Mouse (Mus musculus): ENCODE measurements around the gene Rbm42.

Rbm42 gene

DNA sequence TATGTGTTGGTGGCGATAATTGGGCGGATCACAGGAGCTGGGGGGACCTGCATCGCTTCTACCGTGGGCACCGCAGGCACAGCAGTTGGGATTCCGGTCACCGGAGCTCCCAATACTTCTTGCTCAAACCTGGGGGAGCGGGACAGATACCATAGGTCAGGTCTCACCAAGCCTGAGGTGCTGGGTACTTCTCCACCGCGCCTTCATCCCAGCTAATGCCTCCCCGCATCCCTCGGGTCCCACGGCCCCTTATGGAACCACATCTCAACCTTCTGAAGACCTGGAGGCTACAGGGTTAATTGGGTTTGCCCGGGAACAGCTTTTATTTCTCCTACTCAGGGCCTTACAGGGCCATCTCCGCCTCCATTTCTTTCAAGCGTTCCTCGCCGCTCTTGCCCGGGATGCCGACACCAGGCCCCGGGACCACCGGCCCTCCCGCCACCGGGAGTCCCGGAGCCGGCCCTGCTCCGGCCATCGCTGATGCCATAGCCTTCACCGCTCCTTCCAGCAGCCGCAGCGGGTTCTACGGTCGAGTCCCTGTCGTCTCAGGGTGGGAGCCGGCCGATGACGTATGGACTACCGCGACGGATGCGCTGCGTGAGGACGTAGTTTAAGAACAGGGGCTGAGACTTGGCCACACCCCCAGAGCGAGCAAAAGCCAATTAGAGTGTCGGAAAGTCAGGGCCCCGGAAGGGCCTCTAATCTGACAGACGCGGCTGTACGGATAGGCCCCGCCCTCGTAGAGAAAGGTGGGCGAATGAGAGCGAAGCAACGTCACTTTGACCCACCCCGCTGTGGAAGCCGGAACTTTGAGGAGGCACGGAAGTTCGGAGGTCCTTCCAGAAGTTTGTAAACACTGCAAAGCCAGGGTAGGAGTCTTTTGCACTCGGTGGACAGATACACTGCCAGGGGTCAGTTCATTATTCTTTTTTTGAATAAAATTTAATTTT is at the start of gene Rbm42:
Rbm42 (minus strand) TSS at position 727 of the 950 bp plus-strand sequence.
- peak; percentile 99 for DNase-seq (ENCODE audit: low spot score)

DNA sequence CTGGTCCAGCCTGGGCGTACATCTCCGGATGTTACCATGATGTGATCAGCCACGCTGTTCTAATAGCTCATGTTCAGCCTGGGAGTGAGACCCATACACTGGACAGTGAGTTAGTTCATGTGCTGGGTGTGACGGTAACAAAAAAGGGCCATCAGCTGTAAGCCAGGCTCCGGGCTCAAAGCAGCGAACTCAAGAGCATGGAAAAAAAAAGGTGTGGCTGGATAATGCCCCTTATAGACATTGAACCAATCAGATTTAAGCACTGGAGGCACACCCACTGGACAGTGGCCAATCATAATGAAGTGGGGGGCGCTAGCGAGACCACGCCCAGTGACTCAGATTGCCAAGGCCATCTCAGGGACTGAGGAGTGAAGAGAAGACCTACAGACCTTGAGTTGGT is 48.5 kb upstream of the Rbm42 start, which contains the start of gene 2200002J24Rik:
2200002J24Rik (plus strand) TSS at position 338 of the 400 bp plus-strand sequence.
- DNase-seq (ENCODE audit: low spot score), result peak; percentile 55

DNA sequence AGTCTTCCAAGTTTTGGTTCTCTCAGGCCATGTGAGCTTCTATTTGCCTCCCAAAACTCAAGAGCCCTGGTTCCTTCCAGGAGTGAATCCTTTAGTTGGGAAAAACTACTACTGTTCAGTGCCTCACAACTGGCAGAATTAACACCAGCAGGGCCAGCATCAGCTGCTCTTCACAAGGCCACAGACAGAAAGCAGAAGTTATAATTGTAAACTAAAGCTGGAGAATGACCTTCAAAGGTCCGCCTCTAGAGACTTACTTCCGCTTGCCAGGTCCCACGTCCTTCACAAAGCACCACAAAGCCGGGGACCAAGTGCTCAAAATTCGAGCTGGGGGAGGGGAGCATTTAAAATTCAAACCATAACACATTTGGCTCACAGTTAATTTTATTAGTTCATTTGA is 48.0 kb upstream of the Rbm42 start:
- no peak for DNase-seq (ENCODE audit: low spot score)

DNA sequence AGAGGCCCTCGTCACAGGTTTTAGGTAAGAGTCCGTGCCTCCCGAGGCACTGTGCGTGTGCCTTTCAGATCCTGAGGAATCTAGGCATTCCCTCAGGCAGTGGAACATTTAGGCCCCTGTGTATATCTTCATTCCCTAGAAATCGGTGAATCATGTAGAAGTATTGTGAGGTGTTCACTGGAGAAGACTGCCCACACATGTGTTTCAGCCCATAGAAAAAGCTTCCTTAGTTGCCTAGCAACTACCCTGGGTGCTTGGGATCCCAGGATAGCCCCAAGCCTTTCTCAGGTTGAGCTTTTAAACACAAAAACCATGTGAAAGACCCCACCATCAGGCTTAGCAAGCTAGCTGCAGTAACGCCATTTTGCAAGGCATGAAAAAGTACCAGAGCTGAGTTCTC is 38.2 kb upstream of the Rbm42 start:
- DNase-seq (ENCODE audit: low spot score), result no peak

DNA sequence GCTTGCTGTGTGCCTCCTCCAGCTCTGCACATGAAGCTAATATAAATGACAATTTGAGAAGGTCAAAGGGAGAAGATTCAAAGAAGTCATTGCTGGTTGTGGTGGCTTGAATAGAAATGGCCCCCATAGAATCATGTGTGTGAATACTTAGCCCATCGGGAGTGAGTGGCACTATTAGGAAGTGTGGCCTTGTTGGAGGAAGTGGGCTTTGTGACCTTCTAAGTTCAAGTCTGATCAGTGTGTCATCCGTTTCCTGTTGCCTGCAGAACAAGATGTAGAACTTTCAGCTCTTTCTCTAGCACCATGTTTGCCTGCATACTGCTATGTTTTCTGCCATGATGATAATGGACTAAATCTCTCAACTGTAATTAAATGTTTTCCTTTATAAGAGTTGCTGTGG is 33.3 kb upstream of the Rbm42 start:
- no peak for DNase-seq (ENCODE audit: low spot score)

DNA sequence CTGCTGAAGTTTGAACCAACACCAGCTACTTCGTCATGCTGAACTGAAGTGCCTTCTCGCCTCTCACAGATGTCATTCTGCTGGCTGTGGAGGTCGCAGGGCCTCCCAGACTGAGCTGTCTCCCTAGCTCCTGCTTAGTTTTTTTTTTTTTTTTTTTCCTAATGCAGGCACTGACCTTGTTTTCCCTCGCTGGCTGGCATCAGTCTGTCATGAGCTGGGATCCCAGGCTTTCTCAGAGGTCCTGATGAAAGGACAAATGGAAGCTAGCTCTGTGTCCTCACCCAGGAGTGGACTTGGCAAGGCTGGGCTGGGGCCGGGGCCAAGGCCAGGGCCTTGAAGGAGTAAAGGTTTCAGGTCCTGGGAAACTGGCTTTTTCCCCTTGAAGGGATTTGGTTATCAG is 31.8 kb upstream of the Rbm42 start:
- no peak for DNase-seq (ENCODE audit: low spot score)

DNA sequence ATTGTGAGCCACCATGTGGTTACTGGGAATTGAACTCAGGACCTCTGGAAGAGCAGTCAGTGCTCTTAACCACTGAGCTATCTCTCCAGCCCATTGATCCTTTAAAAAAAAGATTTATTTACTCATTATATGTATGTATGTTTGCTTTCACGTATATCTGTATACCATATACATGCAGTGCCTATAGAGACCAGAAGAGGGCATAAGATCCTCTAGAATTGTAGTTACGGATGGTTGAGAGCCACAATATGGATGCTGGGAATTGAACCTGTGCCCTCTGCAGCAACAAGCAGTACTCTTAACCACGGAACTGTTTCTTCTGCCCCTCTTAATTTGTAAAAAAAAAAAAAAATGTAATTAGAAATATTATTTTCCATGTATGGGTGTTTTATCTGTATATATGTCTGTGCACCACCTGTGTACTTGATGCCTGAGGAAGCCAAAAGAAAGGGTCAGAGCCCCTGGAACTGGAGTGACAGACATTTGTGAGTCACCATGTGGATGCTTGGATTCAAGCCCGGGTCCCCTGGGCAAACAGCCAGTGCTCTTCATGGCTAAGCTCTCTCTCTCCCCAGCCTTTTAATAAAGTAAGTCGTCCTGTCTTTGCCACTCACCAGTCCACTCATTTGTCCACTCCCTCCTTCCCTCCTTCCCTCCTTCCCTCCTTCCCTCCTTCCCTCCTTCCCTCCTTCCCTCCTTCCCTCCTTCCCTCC is 28.3 kb upstream of the Rbm42 start:
- no peak for DNase-seq (ENCODE audit: low spot score)

DNA sequence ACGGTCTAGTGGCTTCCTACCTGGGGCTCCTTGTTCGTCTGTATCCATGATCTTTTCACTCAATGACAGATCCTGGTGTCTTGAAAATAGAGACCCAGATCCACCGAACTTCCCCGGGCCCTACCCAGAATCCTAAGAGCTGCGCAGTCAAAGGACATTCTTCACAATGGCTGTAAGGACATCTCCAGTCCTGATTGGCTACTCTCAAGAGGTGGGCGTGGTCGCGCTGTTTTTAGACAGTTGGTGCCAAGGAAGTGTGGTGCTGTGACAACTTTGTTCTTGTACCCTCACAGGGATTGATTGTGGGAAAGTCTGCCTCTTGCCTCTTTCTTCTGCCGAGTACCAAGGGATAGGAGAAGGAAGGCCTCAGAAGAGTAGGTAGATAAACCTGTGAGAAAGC is 21.4 kb upstream of the Rbm42 start, which contains the start of gene Pmis2:
Pmis2 (minus strand) TSS at position 126 of the 400 bp plus-strand sequence.
- DNase-seq (ENCODE audit: low spot score), result no peak

DNA sequence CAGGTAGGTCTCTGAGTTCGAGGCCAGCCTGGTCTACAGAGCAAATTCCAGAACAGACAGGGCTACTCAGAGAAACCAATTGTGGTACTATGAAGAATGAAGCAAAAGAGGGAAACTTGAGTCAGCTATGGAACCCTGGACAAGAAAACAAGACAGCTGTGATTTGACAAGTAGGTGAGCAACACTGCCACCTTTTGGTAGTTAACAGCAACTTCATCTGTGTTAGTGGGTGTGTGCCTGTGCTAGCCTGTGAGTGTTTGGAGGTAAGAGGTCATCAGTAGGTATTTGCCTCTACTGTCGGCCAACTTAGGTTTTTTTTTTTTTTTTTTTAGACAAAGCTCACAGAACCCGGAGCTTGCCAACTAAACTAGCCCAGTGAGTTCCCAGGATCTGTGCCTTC is 19.1 kb upstream of the Rbm42 start:
- peak; percentile 64 for DNase-seq (ENCODE audit: low spot score)

DNA sequence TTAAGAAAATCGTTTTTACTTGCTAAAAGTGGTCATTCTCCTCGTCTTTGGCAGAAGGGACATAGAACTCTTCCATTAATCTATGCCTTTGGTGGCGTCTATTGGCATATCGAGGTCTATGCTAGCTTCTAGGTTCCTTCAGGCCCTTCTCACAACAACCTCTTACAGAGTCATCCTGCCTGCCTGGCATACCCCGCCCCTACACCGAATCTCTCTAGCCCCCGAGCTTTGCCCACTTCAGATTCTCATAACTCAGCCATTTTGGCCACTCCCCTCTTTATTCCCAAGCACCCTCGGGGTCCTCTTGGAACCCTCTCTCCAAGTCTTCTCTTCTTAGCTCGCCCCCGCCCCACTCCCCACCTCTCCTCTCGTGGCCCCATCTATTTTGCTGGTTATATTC is 15.2 kb upstream of the Rbm42 start:
- DNase-seq (ENCODE audit: low spot score), result no peak

DNA sequence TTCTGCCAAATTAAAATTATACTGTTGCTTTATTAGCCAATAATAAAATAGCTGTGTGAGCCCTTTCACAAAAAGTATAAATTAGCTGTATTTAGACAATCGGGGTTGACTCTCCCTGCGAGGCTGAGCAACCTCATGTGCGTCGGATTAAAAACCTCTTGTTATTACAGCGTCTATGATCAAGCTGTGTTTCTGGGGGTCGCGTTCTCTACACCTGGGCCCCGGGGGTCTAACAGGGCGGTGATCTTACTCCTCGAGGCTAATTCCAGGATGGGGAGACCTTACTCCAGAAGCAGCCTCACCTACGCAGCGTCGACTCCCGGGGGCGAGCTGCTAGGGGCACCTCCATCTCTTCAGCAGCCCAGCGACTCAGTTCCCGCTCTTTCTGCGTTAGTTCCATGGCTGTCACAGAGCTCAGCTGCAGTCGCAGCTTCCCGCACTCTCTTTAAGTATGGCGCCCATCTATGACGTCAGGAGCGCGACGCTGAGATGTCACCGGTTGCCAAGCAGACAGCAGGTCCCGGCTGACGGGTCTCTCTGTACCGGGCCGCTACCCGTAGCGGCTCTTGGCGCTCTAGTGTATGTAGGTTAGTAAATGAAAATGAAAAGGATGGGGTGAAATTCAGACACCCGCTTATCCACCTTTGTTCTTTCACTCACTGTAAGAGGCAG is 14.5 kb upstream of the Rbm42 start, which contains the start of gene Haus5:
Haus5 (minus strand) TSS at position 466 of the 672 bp plus-strand sequence.
- peak; percentile 99 for DNase-seq (ENCODE audit: low spot score)

DNA sequence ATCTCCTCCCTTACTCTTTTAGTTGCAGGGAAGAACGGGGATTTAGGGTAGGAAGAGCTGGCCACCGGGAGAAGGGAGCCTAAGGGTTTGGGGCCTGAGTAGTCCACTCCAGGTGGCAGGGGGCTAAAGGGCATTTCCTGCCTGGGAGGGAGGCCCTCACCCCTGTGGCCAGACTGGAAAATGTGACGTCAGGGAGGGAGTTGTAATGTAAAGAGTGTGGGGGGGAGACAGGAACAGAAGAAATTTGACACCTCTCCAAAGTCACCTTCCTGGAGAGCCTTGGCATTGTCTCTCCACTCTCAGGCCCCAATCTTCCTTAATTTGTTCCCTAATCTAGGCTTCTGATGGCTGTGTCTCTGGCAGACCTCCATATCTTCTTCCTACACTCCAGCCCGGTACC is 11.0 kb downstream of the Rbm42 start:
- DNase-seq (ENCODE audit: low spot score), result peak; percentile 50

DNA sequence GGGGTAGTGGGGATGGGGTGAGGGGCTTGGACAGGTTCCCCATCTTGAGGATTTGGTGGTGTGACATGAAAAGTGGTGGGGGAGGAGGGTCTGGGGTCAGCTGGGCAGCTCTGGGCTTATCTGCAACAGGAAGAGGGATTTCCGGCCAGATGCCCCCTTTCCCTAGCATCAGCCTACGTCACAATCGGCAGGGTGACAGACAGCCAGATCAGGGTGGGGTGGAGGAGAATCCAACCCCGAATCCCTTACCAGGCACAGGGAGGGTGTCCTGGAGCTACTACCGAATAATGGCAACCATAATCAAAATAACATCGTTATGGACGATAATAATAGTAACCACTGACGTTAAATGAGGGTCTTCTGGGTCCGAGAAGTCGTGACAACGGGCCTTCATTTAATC is 13.7 kb downstream of the Rbm42 start:
- no peak for DNase-seq (ENCODE audit: low spot score)

DNA sequence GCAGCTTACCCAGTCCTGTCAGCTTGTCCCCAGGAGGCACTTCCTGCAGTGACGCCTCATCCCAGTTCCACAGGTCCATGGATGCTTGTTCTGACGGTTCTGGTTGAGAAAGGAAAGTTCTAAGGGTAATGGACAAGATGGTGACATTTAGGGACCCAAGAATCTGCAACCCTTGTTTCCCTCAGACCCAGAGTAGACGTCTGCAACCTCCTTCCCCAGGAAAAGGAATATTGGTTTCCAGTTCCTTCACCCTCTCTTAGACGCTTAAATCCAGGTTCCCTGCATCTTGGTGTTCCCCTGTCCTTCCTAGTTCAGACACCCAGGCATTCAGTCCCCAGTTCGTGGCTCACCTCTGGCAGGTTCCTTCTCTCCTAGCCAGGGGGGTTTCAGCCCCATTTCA is 14.4 kb downstream of the Rbm42 start, which contains the start of gene Etv2:
Etv2 (minus strand) TSS at position 101 of the 400 bp plus-strand sequence.
- no peak for DNase-seq (ENCODE audit: low spot score)

DNA sequence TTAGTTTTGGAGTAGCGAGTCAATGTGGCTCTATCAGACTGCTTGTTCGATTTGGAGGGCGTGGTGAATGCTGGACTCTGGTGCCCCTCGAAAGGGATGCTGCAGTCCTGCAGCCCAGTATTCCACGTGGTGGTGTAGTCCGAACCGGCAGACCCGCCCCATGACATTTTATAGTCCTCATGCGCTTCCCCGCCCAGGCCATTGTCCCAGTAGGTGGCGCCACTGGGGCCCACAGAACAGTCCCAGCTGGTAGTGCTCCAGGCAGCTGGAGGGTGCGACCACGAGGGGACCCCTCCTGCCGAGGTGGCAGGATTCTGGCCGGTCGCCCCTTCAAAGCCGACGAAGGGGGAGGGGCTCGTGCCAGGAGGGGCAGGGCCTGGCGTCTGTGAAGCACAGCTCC is 15.5 kb downstream of the Rbm42 start:
- DNase-seq (ENCODE audit: low spot score), result peak; percentile 79

DNA sequence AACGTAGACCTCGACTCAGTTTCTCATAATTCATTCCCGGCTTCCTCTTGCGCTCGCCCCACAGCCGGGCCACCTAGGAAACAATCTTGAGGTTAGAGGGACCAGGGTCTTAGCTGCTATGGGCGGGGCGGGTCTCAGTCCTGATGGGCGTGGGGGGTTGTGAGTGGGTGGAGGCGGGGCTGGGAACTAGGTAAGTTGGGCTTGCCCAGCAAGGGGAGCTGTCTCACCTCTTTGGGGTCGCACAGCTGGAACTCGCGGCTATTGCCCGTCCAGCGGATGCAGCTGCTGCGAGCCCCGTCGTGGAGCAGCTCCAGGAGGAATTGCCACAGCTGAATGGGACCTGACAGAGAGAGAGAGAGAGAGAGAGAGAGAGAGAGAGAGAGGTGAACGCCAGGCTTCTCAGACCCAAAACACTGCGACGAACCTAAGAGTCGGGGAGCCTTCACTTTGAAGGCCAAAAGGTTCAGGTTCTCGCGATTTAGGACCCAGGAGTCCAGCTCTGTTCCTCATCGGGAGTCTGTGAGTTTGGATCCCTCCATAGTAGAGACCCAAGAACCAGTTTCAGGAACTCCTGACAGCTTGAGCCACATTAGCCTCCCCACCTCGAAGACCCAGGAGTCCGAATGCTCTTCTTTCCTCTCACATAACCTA is 16.2 kb downstream of the Rbm42 start:
- no peak for DNase-seq (ENCODE audit: low spot score)

DNA sequence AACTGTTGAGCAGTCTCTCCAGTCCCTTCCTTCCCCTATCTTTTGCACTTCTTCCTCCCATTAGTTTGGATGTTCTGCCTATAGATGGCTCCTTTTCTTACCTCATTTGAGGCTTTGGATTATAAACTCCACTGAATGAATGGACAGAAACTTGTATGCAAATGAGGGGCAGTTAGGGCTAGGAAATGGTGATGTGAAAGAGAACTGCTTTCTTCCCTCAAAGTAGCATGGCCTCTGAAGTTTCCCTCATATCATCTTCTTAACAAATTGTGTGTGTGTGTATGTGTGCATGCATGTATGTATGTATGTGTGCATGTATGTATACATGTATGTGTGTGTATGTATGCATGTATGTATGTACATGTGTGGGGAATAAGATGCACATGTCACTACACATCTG is 21.1 kb downstream of the Rbm42 start:
- no peak for DNase-seq (ENCODE audit: low spot score)

DNA sequence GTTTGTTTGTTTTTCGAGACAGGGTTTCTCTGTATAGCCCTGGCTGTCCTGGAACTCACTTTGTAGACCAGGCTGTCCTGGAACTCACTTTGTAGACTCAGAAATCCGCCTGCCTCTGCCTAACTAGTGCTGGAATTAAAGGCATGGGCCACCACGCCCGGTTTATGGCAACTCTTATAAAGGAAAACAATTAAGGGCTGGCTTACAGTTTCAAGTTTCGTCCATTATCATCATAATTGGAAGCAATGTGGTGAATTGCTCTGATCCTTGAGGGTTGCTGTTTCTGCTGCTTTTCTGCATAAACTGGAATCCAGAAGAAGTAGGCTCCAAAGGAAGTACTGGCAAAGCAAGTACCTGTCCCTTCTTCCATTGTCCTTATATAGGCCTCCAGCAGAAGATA is 23.5 kb downstream of the Rbm42 start:
- DNase-seq (ENCODE audit: low spot score), result no peak

DNA sequence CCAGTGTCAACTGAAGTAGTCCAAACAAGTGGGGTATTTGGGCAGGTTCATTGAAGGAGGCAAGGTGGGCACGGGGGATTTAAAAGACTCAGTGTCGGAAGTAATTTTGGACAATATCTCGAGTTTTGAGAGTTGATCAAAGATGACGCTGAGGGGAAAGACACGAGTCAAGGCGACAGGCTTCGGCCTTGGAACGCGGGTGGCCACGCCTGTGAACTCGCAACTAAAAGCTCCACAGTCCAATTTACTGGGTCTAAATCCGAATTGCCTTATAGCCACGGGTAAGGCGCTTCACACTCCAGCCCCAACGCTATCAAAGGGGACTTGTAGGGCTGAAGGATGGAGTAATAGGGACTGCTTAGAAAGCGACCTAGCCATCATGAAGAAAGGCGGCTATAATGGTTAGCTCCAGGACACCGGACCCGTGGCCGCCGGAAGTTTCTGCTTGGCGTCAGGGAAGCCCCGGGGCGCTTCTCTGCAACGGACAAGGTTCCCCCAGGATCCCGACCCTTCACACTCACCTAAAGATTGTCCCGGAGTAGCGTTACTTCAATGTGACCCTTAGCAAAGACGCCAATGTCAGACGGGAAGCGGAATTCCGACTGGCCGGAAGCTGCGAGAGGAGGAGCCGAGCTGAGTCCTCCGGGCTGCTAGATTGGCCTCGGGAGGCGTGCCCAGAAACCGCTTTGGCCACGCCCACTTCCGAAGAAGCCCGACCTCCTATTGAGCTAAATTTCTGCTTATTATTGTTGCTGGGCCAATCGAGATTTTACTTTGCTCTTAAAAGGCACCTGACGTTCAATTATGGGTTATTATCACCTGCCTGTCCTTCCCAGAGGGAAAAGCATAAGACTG is 24.4 kb downstream of the Rbm42 start, which contains the start of gene Cox6b1:
Cox6b1 (minus strand) TSS at position 622 of the 855 bp plus-strand sequence.
- DNase-seq (ENCODE audit: low spot score), result peak; percentile 95

DNA sequence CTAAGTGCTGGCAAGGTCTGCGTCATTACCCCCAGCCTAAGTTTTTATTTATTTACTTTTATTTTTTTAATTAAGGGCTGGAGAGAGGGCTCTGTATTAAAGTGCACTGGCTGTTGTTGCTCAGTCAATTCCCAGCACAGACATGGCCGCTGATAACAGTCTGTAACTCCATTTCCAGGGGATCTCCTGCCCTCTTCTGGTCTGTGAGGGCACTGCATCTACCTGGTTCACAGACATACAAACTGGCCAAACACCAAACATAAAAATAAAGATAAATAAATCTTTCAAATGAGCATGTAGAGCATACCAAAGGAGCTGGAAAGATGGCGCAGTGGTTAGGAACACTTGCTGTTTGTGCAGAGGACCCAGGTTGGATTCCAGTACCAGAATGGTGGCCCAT is 30.9 kb downstream of the Rbm42 start:
- peak; percentile 29 for DNase-seq (ENCODE audit: low spot score)

DNA sequence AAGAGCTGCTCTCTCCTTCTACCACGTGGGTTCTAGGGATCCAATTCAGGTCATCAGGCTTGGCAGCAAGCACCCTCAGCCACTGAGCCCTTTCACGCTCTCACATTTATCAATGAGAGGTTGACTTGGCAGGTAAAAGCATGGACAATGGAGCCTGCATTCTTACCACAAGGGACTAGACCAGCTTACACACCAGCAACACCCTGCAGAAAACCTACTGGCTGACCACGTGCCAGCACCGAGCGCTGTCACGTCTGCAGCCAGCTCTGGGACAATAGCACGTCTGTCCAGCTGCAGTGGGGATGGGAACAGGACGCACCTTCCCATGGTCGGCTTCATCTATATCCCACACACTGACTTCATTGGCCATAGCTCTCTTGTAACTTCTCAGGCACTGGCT is 31.5 kb downstream of the Rbm42 start:
- DNase-seq (ENCODE audit: low spot score), result no peak

Measured in embryo, embryonic 10 days (tissue).